Mouse (Mus musculus): ENCODE measurements around the gene Dock8.
"Not testable (repeated sequence)": the region's sequence is repeated elsewhere in the genome, so short reads cannot be mapped to it uniquely, and the experiment has no call there.

Dock8 gene

DNA sequence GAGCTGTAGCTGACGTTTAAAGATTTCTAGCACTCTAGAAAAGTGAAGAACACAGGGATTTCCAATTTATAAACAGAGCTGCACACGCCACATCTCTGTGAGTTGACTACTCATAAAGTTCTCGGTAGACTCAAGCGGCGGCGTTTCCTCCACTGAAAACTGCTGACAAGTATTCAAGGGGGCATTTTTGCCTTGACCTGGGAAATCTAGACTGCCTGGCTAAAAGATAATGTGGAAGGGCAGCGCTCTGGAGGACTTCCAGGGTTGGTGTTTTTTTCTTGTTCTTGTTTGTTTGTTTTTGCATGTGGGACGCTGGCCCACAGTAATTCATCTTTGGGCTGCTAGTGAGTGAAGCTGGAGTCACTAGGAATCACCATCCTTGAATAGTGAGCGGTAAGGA, 819 bp downstream of the Dock8 start:
- no peak for DNase-seq (ENCODE audit: low read depth)

DNA sequence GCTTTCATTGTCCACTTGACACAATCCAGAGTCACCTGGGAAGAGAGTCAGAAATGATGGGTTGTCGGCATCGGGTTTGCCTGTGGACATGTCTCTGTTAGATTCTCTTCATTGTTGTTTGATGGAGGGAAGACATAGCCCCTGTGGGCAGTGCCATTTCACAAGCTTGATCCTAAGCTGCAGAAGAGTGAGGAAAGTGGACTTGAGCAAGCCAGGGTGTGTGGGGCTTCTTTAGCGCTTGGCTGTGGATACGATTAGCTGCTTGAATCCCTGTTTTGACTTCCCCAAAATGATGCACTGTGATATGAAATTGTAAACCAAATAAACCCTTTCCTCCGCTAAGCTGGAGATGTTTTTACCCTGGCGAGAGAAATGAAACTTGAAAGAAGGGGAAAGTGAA, 2.7 kb downstream of the Dock8 start:
- no peak for DNase-seq (ENCODE audit: low read depth)

DNA sequence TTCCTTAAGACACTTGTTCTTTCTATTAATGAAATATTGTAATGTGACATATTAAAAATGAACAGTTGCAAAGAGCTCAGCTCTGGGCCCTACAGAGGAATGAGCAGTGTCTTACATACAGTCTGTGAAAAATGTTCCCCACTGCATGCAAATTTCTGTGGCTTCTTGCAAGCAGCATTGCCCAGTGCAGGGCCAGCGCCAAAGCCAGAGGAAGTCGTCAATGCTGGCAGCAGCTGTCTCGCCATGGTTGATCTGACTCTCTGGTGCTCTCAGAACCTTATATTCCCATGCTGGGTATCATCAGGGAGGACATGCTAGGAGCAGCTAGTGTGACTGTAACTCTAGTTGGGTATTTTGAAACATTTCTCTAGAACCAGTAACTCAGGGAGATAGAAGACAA, 3.5 kb downstream of the Dock8 start:
- no peak for DNase-seq (ENCODE audit: low read depth)

DNA sequence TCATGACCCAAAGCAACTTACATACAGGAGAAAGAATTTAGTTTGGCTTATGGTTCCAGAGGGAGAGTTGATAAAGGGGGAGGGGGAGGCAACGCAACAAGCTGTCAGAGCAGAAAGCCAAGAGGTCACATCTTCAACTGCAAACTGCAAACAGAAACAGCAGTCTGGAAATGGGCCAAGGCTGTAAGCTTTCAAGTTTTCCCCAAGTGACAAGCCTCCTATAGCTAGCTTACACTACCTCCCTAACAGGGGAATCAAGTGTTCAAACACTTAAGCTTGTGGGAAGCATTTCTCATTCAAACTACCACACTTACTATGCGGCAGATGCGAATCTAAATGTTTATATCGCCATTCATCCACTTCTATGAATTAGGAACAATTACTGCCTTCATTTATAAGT, 4.5 kb downstream of the Dock8 start:
- DNase-seq (ENCODE audit: low read depth) = no peak

DNA sequence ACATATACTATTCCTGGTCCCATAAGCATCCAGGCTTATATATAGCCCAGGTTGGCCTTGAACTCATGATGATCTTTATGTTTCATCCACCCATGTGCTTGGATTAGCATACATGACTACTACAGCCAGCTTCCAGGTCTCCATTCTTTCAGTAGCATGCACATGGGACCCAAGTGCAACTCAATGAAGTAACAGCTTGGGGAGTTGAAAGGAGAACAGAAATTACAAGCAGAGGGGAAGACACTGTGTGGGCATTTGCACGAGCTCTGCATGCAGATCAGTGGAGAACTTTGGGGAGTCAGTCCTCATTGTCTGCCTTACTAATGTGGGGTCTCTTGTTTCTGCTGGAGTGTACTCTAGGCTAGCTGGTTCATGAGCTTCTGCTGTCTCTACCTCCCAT, 7.4 kb downstream of the Dock8 start:
- no peak for DNase-seq (ENCODE audit: low read depth)

DNA sequence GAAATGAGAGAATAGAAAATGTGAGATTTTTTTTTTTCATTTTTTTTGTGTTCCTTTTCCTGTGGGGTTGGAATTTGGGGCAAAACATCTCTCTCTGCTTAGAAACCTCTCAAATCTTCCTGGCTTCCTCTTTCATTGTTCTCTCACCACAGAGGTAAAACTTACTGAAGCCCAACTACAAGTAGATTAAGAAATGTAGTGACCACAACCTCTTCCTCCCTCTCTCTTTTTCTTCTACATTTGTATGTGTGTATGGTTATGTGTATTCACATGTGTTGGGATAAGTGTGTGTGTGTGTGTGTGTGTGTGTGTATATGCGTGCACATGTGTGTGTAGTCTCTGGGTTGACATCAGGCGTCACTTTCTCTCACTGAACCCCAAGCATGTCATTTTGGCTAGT, 9.2 kb downstream of the Dock8 start:
- no peak for DNase-seq (ENCODE audit: low read depth)

DNA sequence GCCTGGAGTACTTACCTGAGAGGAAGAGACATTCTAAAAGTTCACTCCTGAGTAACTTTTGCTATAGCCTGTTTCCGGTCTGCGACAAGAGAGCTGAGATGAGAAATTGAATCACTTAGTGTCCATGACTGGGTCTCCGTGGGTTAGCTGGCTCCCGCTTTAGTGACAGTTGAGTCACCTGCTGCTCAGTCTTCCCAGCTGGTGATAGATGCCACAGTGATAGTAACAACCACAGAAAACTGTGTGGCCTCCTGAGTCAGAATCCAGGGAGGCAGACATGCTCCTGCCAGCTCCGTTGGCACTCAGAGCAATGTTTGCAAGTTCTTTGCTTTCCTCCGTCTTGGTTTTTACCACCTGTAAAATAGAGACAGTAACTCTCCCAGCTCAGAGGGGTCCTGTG, 23.4 kb downstream of the Dock8 start:
- DNase-seq (ENCODE audit: low read depth) = no peak

DNA sequence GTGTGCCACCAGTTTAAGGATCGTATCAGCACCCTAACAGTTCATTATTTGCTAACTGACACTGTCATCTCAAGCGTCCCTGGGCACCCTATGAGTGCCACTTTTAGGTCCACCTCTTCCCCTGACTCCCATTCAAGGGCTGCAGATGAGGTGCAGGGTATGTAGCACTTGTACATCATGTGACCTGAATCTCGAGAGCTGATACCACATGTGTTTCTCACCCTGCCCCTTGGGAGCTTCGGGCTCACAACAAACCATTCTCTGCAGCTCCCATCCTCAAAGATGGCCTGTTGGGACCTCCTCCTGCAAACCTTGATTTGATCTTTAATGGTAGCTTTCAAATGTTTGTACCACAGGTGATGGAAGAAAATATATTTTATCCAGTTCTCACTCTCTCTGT, 32.4 kb downstream of the Dock8 start:
- DNase-seq (ENCODE audit: low read depth) = no peak

DNA sequence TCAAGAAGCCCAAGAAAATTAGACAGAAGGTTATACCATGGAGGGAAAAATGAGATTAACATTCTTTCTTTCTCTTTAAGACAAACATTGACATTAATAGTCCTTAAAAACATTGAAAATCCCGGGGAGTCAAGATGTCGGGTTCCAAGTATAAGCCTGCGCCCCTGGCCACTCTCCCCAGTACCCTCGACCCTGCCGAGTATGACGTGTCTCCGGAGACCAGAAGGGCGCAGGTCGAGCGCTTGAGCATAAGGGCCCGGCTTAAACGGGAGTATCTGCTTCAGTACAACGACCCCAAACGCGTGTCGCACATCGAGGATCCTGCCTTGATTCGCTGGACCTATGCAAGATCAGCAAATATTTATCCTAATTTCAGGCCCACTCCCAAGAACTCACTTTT, 33.7 kb downstream of the Dock8 start:
- DNase-seq (ENCODE audit: low read depth) = not testable (repeated sequence)

DNA sequence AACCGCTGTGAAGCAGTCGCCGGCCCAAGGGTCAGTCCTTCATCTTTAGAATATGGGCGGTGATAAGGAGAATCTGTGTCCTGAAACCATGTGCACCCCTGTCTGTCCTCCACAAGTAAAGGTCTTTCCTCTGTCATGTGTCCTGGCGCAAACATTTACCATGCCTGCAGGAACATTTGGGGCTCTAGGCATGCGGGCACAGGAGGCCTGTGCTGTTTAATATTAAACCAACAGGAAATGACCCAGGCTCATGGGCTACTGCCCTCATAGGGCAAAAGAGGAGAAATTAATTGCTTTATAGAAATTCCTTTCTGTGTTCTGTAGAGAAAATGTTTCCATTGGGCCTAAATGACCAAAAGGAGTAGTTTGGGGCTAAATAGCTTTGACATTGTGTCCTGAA, 36.5 kb downstream of the Dock8 start:
- DNase-seq (ENCODE audit: low read depth) = no peak

DNA sequence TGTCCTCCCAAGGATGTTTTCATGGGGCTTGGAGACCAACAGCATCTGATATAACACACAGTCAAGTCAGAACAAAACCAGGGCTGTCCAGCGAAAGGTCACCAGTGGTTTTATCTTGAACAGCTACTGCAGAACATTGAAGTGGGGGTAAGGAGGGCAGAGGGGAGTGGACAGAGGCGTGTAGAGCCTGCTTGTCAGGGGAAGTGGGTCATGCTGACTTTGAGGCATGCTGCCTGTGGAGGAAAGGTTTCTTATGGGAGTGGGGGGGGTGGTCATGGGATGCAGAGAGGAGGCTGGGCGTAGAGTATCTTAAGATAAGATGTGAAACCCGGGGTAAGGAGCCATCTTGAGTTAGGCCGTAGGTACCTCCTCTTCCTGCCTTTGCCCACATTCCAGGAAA, 37.5 kb downstream of the Dock8 start:
- no peak for DNase-seq (ENCODE audit: low read depth)

DNA sequence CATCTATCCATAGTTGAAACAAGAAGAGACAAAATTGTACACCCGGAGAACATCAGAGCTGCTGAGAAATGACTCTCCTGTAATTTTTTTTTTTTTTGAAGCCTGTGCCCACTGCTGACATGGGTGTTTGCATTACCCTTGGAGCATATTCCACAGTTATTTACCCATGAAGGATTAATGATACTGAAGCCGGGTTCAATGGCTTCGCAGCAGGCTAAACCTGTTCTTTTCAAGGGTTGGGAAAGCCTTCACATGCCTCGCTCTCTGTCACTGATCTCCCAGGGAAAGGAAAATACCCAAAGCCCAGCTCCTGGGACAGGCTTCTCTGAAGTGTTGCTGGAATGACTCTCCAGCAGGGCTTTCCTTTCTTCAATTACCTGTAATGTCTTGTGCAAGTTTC, 37.9 kb downstream of the Dock8 start:
- DNase-seq (ENCODE audit: low read depth) = no peak

DNA sequence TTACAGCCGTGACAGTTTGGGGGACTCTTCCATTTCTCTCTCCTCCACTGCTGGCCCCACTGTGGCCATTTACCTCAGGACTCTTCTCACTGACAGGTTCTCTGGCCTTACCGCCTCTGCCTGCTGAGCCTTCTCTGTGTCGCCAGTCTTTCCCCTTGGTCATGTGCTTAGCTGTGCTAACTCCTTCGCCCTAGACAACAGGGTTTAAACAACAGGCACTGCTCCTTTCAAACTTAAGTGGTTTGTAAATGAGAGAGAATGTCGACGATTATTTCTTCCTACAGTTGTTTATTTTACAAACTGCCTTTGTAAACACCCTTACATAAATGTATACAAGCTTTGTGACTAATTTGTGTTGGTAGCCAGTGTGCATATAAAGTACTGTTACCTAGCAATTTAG, 39.0 kb downstream of the Dock8 start:
- DNase-seq (ENCODE audit: low read depth) = no peak

DNA sequence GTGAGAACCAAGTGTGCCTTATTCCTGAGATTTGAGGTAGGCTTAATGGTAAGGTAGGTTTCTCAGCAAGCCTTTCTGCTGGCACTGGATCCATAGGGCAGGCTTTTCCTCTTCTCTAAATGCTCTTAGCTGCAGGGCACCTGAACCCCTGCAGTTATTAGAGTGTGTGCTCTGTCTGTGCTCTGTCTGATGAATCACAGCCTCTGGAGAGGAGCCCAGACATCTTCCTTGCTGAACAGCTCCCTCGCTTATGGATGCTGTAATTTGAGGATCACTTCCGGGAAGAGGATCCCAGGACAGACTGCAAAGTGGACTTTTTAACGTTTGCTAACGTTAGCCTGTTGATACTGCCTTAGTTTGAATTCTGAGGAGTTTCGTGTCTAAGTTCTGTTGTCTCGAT, 41.9 kb downstream of the Dock8 start:
- DNase-seq (ENCODE audit: low read depth) = no peak

DNA sequence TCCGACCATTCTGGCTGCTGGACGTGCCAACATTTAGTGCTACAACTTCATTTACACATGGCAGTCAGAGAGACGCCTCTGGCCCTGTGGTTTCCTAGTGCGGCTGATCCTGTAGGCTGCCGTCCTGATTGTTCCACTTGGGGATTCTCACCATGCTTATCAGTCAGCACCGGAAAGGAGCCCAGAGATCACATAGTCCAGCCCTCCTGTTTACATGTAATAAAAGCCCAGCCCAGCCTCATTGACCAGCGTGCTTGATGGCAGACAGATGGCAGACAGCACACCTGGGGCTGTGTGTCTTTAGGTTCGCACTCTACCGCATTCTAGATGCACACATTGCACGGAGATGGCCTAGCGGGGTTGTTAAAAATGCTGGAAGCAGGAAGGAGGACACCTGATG, 43.6 kb downstream of the Dock8 start:
- no peak for DNase-seq (ENCODE audit: low read depth)

DNA sequence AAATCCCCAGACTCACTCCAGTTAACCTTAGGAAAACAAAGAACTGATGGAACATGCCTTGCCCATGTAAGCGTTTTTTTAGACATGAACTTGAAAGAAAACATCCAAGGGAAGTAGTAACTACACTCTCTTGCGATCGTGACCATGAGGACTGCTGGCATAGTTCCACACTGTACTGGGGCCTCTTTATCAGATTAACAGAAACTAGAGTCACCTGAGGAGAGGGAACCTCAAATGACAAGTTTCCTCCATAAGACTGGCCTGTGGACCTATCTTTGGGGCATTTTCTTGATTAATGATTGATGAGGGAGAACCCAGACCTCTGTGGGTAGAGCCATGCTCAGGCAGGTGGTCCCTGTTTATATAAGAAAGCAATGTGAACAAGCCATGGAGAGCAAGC, 44.7 kb downstream of the Dock8 start:
- DNase-seq (ENCODE audit: low read depth) = no peak

DNA sequence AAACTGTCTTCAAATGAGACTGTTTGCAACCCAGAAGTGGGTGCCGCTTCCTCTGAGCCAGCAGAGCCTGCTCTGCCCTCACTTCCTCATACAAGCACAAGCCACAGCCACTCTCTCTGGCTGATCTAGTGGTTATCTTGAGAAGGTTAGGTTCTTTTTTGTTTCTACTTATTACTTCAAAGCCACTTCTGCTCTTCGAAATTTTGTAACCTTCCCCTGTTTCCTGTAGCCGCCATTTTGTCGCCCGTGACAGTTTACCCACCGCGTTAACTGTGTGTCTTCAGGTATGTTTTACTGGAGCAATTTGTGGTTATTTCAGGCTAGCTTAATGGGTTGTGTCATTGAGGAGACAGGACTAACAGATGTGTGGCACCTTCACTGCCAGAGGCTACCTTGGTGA, 53.0 kb downstream of the Dock8 start:
- no peak for DNase-seq (ENCODE audit: low read depth)

DNA sequence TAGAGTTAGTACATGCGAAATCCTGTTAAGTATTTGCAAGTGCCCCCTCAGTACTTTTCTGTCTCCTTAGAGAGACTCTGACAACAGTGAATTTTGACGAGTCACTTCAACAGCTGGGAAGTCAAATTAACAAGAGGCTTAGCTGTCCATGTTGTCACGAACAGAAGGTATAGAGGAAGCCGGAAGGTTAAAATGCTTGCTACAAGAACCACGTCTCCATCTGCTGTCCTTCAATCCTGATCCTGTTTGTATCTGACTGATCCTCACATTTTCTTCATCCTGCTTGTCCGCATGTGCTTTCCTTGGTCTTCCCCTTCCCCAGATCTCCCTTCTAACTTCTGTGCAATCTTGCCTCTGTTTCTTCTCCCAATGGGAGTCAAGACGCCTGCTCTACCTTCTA, 53.8 kb downstream of the Dock8 start:
- DNase-seq (ENCODE audit: low read depth) = no peak

DNA sequence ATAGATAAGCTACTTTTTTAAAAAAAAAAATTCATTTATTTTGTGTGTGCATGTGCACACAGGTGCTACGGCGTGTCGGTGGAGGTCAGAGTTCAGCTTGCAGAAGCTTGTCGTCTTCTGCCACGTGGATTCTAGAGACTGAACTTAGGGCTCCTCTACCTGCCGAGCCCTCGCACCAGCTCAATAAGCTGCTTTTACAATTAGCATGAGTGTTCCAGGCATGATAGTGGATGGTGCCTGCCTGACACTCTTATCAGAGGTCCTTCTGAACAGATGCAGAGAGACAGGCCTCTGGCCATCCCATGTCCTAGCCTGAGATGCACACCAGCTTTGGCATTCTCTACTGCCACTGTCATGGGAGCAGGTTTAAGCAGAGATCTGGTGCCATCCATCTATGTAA, 55.7 kb downstream of the Dock8 start:
- peak; percentile 30 for DNase-seq (ENCODE audit: low read depth)

DNA sequence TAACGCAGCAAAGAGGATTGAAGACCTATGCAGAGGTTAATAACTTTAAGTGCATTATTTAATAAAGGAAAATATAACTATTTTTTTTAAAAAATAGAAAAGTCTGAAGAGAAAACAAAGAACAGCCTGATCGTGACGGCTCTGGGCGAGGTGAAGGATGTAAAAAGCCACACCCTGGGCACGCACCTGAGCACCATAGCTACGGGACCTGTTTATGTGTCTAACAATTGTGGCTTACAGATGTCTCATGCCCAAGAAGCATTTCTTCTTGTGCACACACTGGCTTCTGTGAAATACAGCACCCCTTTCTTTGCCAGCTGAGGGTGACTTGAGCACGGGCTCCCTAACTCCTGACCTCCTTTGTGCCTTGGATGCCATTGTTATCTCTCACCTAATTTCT, 56.2 kb downstream of the Dock8 start:
- DNase-seq (ENCODE audit: low read depth) = no peak

DNA sequence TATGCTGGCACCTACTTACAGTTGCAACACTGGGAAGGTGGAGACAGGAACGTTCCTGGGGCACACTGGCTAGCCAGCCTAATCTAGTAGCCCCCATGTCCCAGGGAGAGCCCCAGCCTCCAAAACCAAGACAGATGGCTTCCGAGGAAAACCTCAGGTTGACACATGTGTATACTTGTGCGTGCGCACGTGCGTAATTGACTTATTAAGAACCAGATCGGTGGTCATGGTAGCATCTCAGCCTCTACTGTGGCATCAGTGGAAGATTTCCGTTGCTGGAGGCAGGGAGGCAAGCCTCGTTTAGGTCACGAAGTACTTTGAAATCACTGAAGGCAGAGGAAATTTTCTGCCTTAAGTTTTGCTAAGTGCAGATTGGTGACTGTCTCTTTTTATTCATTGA, 56.9 kb downstream of the Dock8 start:
- DNase-seq (ENCODE audit: low read depth) = no peak

DNA sequence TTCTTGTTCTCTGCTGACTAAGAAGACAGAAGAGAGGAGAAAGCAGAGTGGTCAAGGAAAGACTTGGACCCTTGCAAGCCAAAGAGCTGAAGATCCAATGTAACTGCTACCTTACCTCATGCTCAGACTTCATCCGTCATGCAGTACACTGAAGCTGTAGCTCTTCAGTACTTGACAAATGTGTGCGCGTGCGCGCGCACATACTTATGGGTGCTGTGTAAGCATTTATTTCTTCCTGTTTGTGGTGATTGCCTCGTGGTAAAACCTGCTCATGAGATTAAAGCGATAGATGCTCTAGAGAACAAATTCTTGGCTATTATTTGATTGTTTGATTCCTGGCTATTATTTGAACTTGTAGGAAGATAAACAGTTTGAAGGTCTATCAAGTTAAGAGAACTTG, 58.5 kb downstream of the Dock8 start:
- no peak for DNase-seq (ENCODE audit: low read depth)

DNA sequence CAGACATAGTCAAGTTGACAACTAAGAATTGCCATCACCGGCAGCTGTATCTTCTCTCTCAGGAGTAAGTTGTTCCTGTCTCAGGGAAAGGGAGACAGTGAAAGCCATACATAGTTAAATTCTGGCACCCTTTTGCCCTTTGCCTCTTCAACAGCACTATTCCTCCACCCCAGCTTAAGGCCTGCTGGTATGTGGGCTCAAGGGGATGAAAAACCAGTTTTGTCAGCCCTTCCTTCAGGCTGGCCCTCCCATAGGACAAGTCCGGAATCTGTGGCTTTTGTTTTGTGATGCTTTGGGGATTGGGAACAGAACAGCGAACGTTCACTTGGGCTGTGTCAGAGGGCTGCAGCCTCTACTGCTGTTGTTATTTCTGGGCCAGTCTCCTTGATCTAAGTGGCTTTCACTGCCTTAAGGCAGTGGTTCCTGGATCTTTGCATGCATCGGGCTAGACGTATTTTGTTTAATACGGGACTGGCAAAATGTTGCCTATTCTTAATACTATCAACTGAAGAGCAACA, 60.6 kb downstream of the Dock8 start:
- DNase-seq (ENCODE audit: low read depth) = no peak

DNA sequence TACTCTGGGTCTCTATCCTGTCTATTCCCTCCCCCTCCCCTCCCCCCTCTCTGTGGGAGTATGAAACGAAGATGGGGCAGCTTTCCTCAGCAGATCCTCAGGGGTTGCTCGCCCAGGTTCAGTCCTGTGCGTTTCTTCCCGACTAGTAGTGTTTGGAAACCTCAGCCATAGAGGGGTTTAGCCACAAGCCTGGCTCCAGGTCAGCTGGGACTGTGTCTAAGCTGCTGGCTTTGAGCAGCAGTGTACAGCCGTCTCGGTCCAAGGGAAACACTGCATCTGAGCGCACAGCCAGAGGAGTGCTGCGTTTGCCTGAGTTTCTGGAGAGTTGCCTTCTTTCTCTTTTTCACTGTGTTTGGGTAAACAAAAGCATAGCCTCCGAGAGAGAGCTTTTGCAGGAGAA, 61.0 kb downstream of the Dock8 start:
- DNase-seq (ENCODE audit: low read depth) = no peak

DNA sequence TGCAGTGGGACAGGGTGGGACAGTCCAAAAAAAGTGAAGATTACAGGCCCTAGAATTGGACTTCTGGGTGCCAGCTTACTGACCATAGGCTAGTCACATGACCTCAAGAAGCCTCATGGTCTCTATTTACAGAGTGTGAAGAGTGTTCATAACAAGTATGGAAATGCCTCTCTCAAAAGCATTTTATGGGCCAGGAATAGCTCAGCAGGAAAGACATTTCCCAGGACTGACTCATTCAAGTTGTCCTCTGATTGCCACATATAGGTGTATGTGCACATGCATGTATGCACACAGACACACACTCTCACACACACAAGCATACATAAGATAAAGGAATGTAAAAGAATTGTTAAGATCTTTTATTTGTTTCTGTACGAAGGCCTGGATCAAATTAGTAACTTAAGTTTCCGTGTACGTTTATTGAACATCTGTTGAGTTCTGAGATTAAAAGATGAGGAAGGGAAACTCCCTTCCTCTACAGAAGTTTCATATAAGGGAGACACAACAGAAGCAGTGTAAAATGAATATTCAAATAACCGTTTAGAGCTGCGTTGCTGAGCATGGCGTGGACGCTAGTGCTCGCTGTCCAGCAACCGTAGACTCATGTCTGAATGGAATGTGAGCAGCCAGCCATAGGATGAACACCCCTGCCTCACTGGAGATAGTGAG, 63.0 kb downstream of the Dock8 start:
- DNase-seq (ENCODE audit: low read depth) = no peak

All from c-Kit-positive CD71-positive TER-119-negative erythroid progenitor cells, embryonic 14.5 days (primary cell).